Mouse (Mus musculus) testis, adult 2 months (tissue): ENCODE results near the gene Fam78a. TPM values are rescaled to one million over a fixed set of nuclear protein-coding genes. Genes with fewer than 3 reads are reported as not detected.

Experiments
- H3K27ac ChIP-seq: fragments of 200-500 bp; 2 replicates; pipeline ENCODE4 v1.5.1; 2012; ENCODE audit warnings: low read depth, low read length; ENCODE audit not compliant: control insufficient read depth, insufficient read depth
- H3K27me3 ChIP-seq: fragments of 200-500 bp; 2 replicates; pipeline ENCODE4 v1.6.1; 2012; ENCODE audit warnings: mild to moderate bottlenecking, low read length, moderate library complexity; ENCODE audit not compliant: control insufficient read depth, insufficient read depth
- H3K36me3 ChIP-seq: fragments of 200-500 bp; 2 replicates; pipeline ENCODE4 v1.6.1; 2012; ENCODE audit warnings: mild to moderate bottlenecking, low read length; ENCODE audit not compliant: control insufficient read depth, insufficient read depth
- H3K4me1 ChIP-seq: fragments of 200-500 bp; 2 replicates; pipeline ENCODE4 v1.6.1; 2012; ENCODE audit warnings: low read length; ENCODE audit not compliant: control insufficient read depth, insufficient read depth
- H3K4me3 ChIP-seq: fragments of 200-500 bp; 2 replicates; pipeline ENCODE4 v1.5.1; 2012; ENCODE audit warnings: low read depth, mild to moderate bottlenecking, low read length, moderate library complexity, mixed read lengths; ENCODE audit not compliant: control insufficient read depth
- CTCF ChIP-seq: fragments of 200-500 bp; IDR thresholded peaks from 2 replicates; pipeline ENCODE4 v1.5.1; 2012; ENCODE audit warnings: low read depth, mild to moderate bottlenecking, inconsistent platforms, low read length, moderate library complexity; ENCODE audit not compliant: control insufficient read depth, insufficient read depth, insufficient replicate concordance
- POLR2A ChIP-seq: fragments of 200-500 bp; IDR thresholded peaks from 2 replicates; pipeline ENCODE4 v1.6.1; 2012; ENCODE audit warnings: low read depth, mild to moderate bottlenecking, inconsistent platforms, low read length, moderate library complexity; ENCODE audit not compliant: control insufficient read depth
- polyA plus RNA-seq: library from polyadenylated mRNA; depleted of rRNA; stranded (reverse); fragments of >200 nt; gene quantifications from 2 replicates; pipeline ENCODE4 v1.2.3, GENCODE M21; 2012

Gene Fam78a
- polyA plus RNA-seq, 1 experiment: 276 TPM

DNA sequence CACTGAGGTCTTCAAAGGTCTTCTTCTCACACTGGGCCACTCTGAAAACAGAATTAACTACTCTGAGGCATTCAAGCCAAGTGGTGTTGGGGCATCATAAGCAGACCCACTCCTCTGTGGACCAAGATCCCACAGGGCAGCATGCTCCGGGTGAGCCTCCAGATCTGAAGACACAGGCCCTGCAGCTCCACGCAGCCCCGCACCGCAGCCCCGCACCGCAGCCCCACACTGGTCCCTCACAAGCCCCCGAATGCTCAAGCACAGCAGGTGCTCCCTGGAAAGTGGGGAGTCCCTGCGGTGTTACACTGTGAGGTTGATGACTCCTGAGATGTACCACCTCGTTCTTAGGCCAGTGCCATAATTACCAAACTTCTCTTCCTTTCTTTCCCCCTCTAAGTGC is 26.4 kb downstream of the Fam78a start:
- Histone ChIP-seq H3K36me3 (no peaks in the 10 kb centered on the region), H3K27ac (no peak overlapping the region), H3K4me3 (no peak overlapping the region), H3K27me3 (no peaks in the 10 kb centered on the region), H3K4me1 (no peaks in the 10 kb centered on the region)
- TF ChIP-seq CTCF: no peak
- no peak for TF ChIP-seq POLR2A

- Histone ChIP-seq H3K4me1 (no peaks in the 10 kb centered on the region), H3K36me3 (no peaks in the 10 kb centered on the region), H3K27ac (no peak overlapping the region), H3K27me3 (no peaks in the 10 kb centered on the region), H3K4me3 (no peak overlapping the region)
- no peak for TF ChIP-seq POLR2A
- TF ChIP-seq CTCF: no peak
Measured at GRCm38 (mm10) chr2:32057794-32058193, 26.9 kb downstream of the Fam78a start.

- H3K36me3 ChIP-seq: no peaks in the 10 kb centered on the region
- no peak for TF ChIP-seq CTCF
- no peak for TF ChIP-seq POLR2A
- H3K4me1 ChIP-seq: no peaks in the 10 kb centered on the region
- H3K27me3 ChIP-seq: no peaks in the 10 kb centered on the region
- H3K4me3 ChIP-seq: no peak overlapping the region
- no peak overlapping the region for H3K27ac ChIP-seq
Measured at GRCm38 (mm10) chr2:32057360-32057759, 27.3 kb downstream of the Fam78a start.

- Histone ChIP-seq H3K27me3 (no peaks in the 10 kb centered on the region), H3K4me3 (no peak overlapping the region), H3K4me1 (no peaks in the 10 kb centered on the region), H3K27ac (no peak overlapping the region), H3K36me3 (no peaks in the 10 kb centered on the region)
- TF ChIP-seq POLR2A (no peak), CTCF (no peak)
Measured at GRCm38 (mm10) chr2:32056524-32056923, 28.1 kb downstream of the Fam78a start.

DNA sequence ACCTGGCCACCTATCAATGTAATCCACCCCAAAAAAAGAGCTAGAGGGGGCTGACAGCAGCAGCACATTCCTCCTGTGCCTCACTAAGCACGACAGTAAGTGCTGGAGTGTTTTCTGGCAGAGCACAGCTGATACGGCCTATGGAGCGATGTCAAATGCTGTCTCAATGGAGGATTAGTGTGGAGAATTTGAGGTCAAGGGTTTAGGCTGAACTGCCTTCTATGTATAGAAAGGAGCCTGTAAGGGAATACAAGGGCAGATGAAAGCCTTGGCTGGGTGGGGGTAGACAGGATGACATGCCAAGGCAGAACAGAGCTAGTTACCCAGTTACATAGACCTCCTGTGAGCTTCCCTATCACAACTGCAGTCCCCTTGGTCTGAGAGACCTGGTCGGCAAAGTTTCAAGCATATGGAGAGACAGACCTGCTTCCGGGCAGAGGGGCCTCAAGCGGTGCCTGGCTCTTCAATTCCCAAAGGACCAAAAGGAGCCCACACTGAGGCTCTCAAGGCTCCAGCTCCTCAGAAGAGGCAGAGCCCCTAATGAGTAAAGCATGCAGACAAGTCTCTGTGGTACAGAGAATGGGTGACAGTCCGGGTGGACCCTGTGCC is 29.2 kb downstream of the Fam78a start:
- TF ChIP-seq POLR2A (no peak), CTCF (no peak)
- Histone ChIP-seq H3K27me3 (no peaks in the 10 kb centered on the region), H3K36me3 (no peaks in the 10 kb centered on the region), H3K4me3 (no peak overlapping the region), H3K4me1 (no peaks in the 10 kb centered on the region), H3K27ac (no peak overlapping the region)

- no peaks in the 10 kb centered on the region for H3K4me1 ChIP-seq
- H3K4me3 ChIP-seq: no peak overlapping the region
- no peaks in the 10 kb centered on the region; the same call in 1 of the 2 replicates for H3K36me3 ChIP-seq
- no peak overlapping the region for H3K27ac ChIP-seq
- no peak for TF ChIP-seq CTCF
- no peaks in the 10 kb centered on the region for H3K27me3 ChIP-seq
Measured at GRCm38 (mm10) chr2:32052418-32052817, 32.2 kb downstream of the Fam78a start.

- Histone ChIP-seq H3K27me3 (no peaks in the 10 kb centered on the region), H3K4me1 (no peaks in the 10 kb centered on the region), H3K36me3 (no peaks in the 10 kb centered on the region; the same call in 1 of the 2 replicates), H3K4me3 (no peak overlapping the region), H3K27ac (no peak overlapping the region)
- TF ChIP-seq CTCF (no peak), POLR2A (no peak)
Measured at GRCm38 (mm10) chr2:32051791-32052190, 32.9 kb downstream of the Fam78a start.

GRCm38 (mm10) chr2:32047323-32047722 is 37.3 kb downstream of the Fam78a start:
- H3K27ac ChIP-seq: no peak overlapping the region
- H3K4me3 ChIP-seq: no peak overlapping the region
- H3K27me3 ChIP-seq: no peaks in the 10 kb centered on the region
- H3K36me3 ChIP-seq: peaks cover 1% of the 10 kb centered on the region
- H3K4me1 ChIP-seq: no peaks in the 10 kb centered on the region
- TF ChIP-seq POLR2A: no peak
- TF ChIP-seq CTCF: no peak
